Mouse (Mus musculus): ENCODE data around the gene Ccdc97.
A peak's percentile ranks its signal among the peaks of the same experiment; 100 is the strongest.

Ccdc97 gene

GRCm38 (mm10) chr7:25687811-25688401 lies 31.0 kb downstream of the Ccdc97 start:
- peak; percentile 71 for DNase-seq

- DNase-seq = peak; percentile 88
Measured at GRCm38 (mm10) chr7:25686680-25687531, 32.0 kb downstream of the Ccdc97 start, which contains the start of gene Tgfb1. Gene Tgfb1 (plus strand): TSS chr7:25687002.

- no peak for DNase-seq
Measured at GRCm38 (mm10) chr7:25685926-25686470, 32.9 kb downstream of the Ccdc97 start.

GRCm38 (mm10) chr7:25684659-25685058 lies 34.2 kb downstream of the Ccdc97 start:
- DNase-seq = no peak

GRCm38 (mm10) chr7:25683474-25684180 lies 35.3 kb downstream of the Ccdc97 start:
- DNase-seq = peak; percentile 62

- DNase-seq = no peak
Measured at GRCm38 (mm10) chr7:25681341-25682231, 37.3 kb downstream of the Ccdc97 start.

- peak; percentile 98 for DNase-seq
Measured at GRCm38 (mm10) chr7:25680514-25681258, 38.2 kb downstream of the Ccdc97 start, which contains the start of gene B9d2. Gene B9d2 (plus strand): TSS chr7:25680780.

GRCm38 (mm10) chr7:25679971-25680370 lies 38.9 kb downstream of the Ccdc97 start:
- peak; percentile 64 for DNase-seq

GRCm38 (mm10) chr7:25677013-25677412 lies 41.9 kb downstream of the Ccdc97 start:
- DNase-seq = no peak

GRCm38 (mm10) chr7:25676085-25676781 lies 42.7 kb downstream of the Ccdc97 start:
- DNase-seq = peak; percentile 94

- no peak for DNase-seq
Measured at GRCm38 (mm10) chr7:25675405-25675804, 43.5 kb downstream of the Ccdc97 start.

GRCm38 (mm10) chr7:25674719-25675300 lies 44.1 kb downstream of the Ccdc97 start, which contains the start of gene Tmem91:
Gene Tmem91 (minus strand): TSS chr7:25675166.
- no peak for DNase-seq

GRCm38 (mm10) chr7:25674297-25674696 lies 44.6 kb downstream of the Ccdc97 start:
- no peak for DNase-seq

- no peak for DNase-seq
Measured at GRCm38 (mm10) chr7:25672442-25672841, 46.4 kb downstream of the Ccdc97 start.

- DNase-seq = no peak
Measured at GRCm38 (mm10) chr7:25671686-25672085, 47.2 kb downstream of the Ccdc97 start.

- no peak for DNase-seq
Measured at GRCm38 (mm10) chr7:25670096-25670495, 48.8 kb downstream of the Ccdc97 start.

GRCm38 (mm10) chr7:25669631-25670030 lies 49.3 kb downstream of the Ccdc97 start:
- no peak for DNase-seq

GRCm38 (mm10) chr7:25669158-25669557 lies 49.7 kb downstream of the Ccdc97 start:
- DNase-seq = no peak

GRCm38 (mm10) chr7:25666381-25666780 lies 52.5 kb downstream of the Ccdc97 start:
- DNase-seq = no peak

Data from lung, postnatal 36 days (tissue).